Mouse (Mus musculus) lung, postnatal 0 days (tissue): ENCODE data around the gene Ppp1r18. TPM values are rescaled to one million over a fixed set of nuclear protein-coding genes. Genes with fewer than 3 reads are reported as not detected.
A peak's percentile ranks its signal among the peaks of the same experiment; 100 is the strongest.

ENCODE experiments used
- ATAC-seq: fragments of 200-750 bp; cut with Nextera tagmentation; 2 replicates; pipeline ENCODE4 v1.8.0; 2017; ENCODE audit warnings: moderate library complexity
- DNase-seq: peaks from one replicate; pipeline ENCODE4 v3.0.0-alpha.2; 2016; ENCODE audit warnings: low spot score
- H3K27ac ChIP-seq: fragments of 300-500 bp; sonication (generic); 2 replicates; pipeline ENCODE4 v1.5.1; 2014; ENCODE audit warnings: antibody characterized with exemption, mild to moderate bottlenecking, low read length, mixed read lengths
- H3K27me3 ChIP-seq: fragments of 300-500 bp; sonication (generic); replicated peaks from 2 replicates; pipeline ENCODE4 v1.6.1; 2014; ENCODE audit warnings: low read length, mixed read lengths; ENCODE audit not compliant: insufficient read depth
- H3K36me3 ChIP-seq: fragments of 300-500 bp; sonication (generic); 2 replicates; pipeline ENCODE4 v1.6.1; 2014; ENCODE audit warnings: low read length, mixed read lengths; ENCODE audit not compliant: insufficient read depth
- H3K4me1 ChIP-seq: fragments of 300-500 bp; sonication (generic); 2 replicates; pipeline ENCODE4 v1.6.1; 2014; ENCODE audit warnings: antibody characterized with exemption, low read depth, low read length, mixed read lengths; ENCODE audit not compliant: insufficient read depth
- H3K4me2 ChIP-seq: fragments of 300-500 bp; sonication (generic); replicated peaks from 2 replicates; pipeline ENCODE4 v1.6.1; 2014; ENCODE audit warnings: low read depth, mild to moderate bottlenecking, low read length, moderate library complexity, mixed read lengths
- H3K4me3 ChIP-seq: fragments of 300-500 bp; sonication (generic); 2 replicates; pipeline ENCODE4 v1.5.1; 2014; ENCODE audit warnings: low read depth, low read length
- H3K9ac ChIP-seq: fragments of 300-500 bp; sonication (generic); replicated peaks from 2 replicates; pipeline ENCODE4 v1.6.1; 2014; ENCODE audit warnings: low read depth, mild to moderate bottlenecking
- H3K9me3 ChIP-seq: fragments of 300-500 bp; sonication (generic); 2 replicates; pipeline ENCODE4 v1.6.1; 2016; ENCODE audit warnings: low read length, mixed read lengths
- CTCF ChIP-seq: IDR thresholded peaks from 2 replicates; pipeline ENCODE4 v1.5.1; 2016; ENCODE audit warnings: antibody characterized with exemption, mild to moderate bottlenecking
- EP300 ChIP-seq: IDR thresholded peaks from 2 replicates; pipeline ENCODE4 v1.6.1; 2016; ENCODE audit warnings: antibody characterized with exemption, mild to moderate bottlenecking, control low read depth
- WGBS: fragments of 180-500 bp; shearing (Covaris S2); extraction: QIAGEN DNeasy Blood & Tissue Kit; methylation state at CpG from one replicate; pipeline ENCODE4 v1.1.7; 2014; 5-methylcytosine and 5-hydroxymethylcytosine counted together
- polyA plus RNA-seq: library from polyadenylated mRNA; unstranded; fragments of >200 nt; fragmentation: Nextera tagmentation; extraction: Ambion mirVana; gene quantifications from 2 replicates; pipeline ENCODE4 v1.2.1, GENCODE M21; 2015

Gene Ppp1r18
- polyA plus RNA-seq, 1 experiment from 2014 or later = 25.4 TPM

DNA sequence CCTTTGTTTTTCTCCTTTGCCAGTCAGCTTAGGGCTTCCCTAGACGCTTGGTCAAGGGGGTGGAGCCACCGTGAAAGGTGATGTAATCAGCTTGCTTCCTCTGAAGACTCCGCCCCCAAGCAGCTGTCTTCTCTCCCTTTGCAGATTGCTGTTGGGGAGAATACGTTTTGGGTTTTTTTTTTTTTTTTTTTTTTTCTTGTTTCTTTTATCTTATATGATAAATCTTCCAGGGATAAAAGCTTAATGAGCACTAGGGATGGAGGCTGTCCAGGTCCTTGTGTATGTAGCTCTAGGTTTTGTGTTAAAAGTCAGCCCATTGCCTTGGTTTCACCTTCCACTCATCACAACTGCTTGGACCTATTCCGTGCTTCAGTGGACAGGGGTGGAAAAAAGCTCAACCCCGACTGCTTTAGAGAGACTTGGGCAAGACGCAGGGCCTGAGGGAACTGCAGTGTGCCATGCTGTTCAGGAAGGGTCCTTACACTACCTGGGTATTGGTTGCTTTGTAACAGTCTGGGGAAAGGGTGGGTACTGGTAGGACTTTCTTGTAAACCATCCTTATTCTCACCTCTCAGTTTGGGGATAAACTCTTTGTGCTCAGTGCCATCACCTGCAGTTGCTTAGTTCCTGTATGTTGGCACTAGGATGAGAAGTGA is 53.8 kb downstream of the Ppp1r18 start:
- 8% methylated on average over 7 of the region's 7 CpGs for WGBS
- peak; percentile 100 for DNase-seq
- TF ChIP-seq EP300 = peak; percentile 29; the same call in 1 of the 2 replicates
- no peak for TF ChIP-seq CTCF

GRCm38 (mm10) chr17:35919864-35920301 is 54.5 kb downstream of the Ppp1r18 start:
- 30% methylated on average over 6 of the region's 6 CpGs for WGBS
- no peak for TF ChIP-seq EP300
- no peak for TF ChIP-seq CTCF
- Histone ChIP-seq H3K9me3 (no peaks in the 10 kb centered on the region), H3K36me3 (no peaks in the 10 kb centered on the region), H3K4me3 (peak overlapping the region; percentile 76), H3K9ac (peak overlapping the region; percentile 39; the same call in 1 of the 2 replicates), H3K4me1 (peaks cover 22% of the 10 kb centered on the region), H3K27ac (peak overlapping the region; percentile 99), H3K4me2 (peak overlapping the region; percentile 70), H3K27me3 (no peaks in the 10 kb centered on the region)
- DNase-seq (peak; percentile 44), ATAC-seq (no peak)

More for the DNA sequence above, 53.8 kb downstream of the Ppp1r18 start:
- H3K4me3 ChIP-seq = peak overlapping the region; percentile 76
- H3K4me2 ChIP-seq = peak overlapping the region; percentile 70
- ATAC-seq = peak; percentile 43
- H3K36me3 ChIP-seq = no peaks in the 10 kb centered on the region
- H3K27me3 ChIP-seq = no peaks in the 10 kb centered on the region
- peak overlapping the region; percentile 99 for H3K9ac ChIP-seq
- no peaks in the 10 kb centered on the region for H3K9me3 ChIP-seq
- H3K4me1 ChIP-seq = peaks cover 22% of the 10 kb centered on the region
- peak overlapping the region; percentile 99 for H3K27ac ChIP-seq

GRCm38 (mm10) chr17:35920384-35920783 is 55.0 kb downstream of the Ppp1r18 start:
- peak; percentile 34 for DNase-seq
- Histone ChIP-seq H3K4me2 (no peak overlapping the region), H3K9ac (0 out of 2 replicates have a peak overlapping the region, but pooled peaks have one; percentile 39), H3K36me3 (peaks cover 1% of the 10 kb centered on the region; the same call in 1 of the 2 replicates), H3K4me1 (peaks cover 22% of the 10 kb centered on the region), H3K9me3 (no peaks in the 10 kb centered on the region), H3K27me3 (no peaks in the 10 kb centered on the region), H3K27ac (peak overlapping the region; percentile 99), H3K4me3 (0 out of 2 replicates have a peak overlapping the region, but pooled peaks have one; percentile 76)
- TF ChIP-seq CTCF (no peak), EP300 (no peak)
- 20% methylated on average over 1 of the region's 1 CpGs for WGBS
- no peak for ATAC-seq

GRCm38 (mm10) chr17:35920862-35921562 is 55.6 kb downstream of the Ppp1r18 start:
- no peaks in the 10 kb centered on the region for H3K9me3 ChIP-seq
- 66% methylated on average over 5 of the region's 5 CpGs for whole genome bisulfite sequencing
- H3K36me3 ChIP-seq = peaks cover 7% of the 10 kb centered on the region; the same call in 1 of the 2 replicates
- TF ChIP-seq EP300 = 0 out of 2 replicates have a peak, but pooled peaks have one; percentile 27
- TF ChIP-seq CTCF = peak; percentile 77
- H3K4me2 ChIP-seq = no peak overlapping the region
- peak; percentile 82 for DNase-seq
- no peak for ATAC-seq
- no peak overlapping the region for H3K9ac ChIP-seq
- H3K27me3 ChIP-seq = no peaks in the 10 kb centered on the region
- H3K27ac ChIP-seq = peak overlapping the region; percentile 99
- no peak overlapping the region for H3K4me3 ChIP-seq
- peaks cover 22% of the 10 kb centered on the region for H3K4me1 ChIP-seq

DNA sequence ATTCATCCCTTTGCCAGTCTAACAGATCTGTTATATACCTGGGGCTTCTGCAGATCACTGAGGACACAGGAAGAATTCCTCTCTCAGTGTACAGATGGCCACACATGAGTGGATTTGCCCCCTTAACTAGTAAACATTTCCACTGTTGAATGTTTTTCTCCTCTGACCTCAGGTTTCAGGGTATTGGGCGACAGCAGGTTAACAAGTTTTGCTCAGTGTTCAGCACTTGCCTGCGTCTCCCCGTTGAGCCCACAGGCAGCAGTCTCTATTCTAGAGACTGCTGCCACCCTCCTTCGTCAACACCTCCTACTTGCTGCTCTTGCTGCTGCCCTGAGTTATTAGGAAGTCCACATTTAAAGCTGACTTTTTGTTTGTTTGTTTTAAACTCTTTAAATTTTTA is 56.3 kb downstream of the Ppp1r18 start:
- Histone ChIP-seq H3K27me3 (no peaks in the 10 kb centered on the region), H3K4me3 (no peak overlapping the region), H3K9me3 (no peaks in the 10 kb centered on the region), H3K4me1 (peaks cover 22% of the 10 kb centered on the region), H3K4me2 (no peak overlapping the region), H3K36me3 (peaks cover 14% of the 10 kb centered on the region; the same call in 1 of the 2 replicates), H3K27ac (peak overlapping the region; percentile 49; the same call in 1 of the 2 replicates), H3K9ac (no peak overlapping the region)
- TF ChIP-seq EP300 (no peak), CTCF (no peak)
- 65% methylated on average over 4 of the region's 4 CpGs for WGBS
- ATAC-seq (no peak), DNase-seq (no peak)

GRCm38 (mm10) chr17:35922566-35922965 is 57.2 kb downstream of the Ppp1r18 start:
- TF ChIP-seq EP300 (no peak), CTCF (no peak)
- DNase-seq (peak; percentile 43), ATAC-seq (no peak)
- H3K4me3 ChIP-seq = no peak overlapping the region
- peaks cover 19% of the 10 kb centered on the region; the same call in 1 of the 2 replicates for H3K36me3 ChIP-seq
- no peak overlapping the region for H3K27ac ChIP-seq
- H3K9ac ChIP-seq = no peak overlapping the region
- H3K4me1 ChIP-seq = peaks cover 22% of the 10 kb centered on the region
- H3K4me2 ChIP-seq = no peak overlapping the region
- WGBS = 59% methylated on average over 3 of the region's 3 CpGs
- H3K9me3 ChIP-seq = no peaks in the 10 kb centered on the region
- H3K27me3 ChIP-seq = no peaks in the 10 kb centered on the region
